Mouse (Mus musculus) heart, embryonic 10.5 days (tissue): ENCODE measurements around the gene Cul4b. TPM values are rescaled to one million over a fixed set of nuclear protein-coding genes. Genes with fewer than 3 reads are reported as not detected.

ENCODE experiments used
- DNase-seq: peaks from one replicate; pipeline ENCODE4 v3.0.0-alpha.2; 2017; ENCODE audit warnings: low spot score
- H3K27ac ChIP-seq: fragments of 300-500 bp; sonication (generic); 2 replicates; pipeline ENCODE4 v1.5.1; 2016; ENCODE audit warnings: mild to moderate bottlenecking
- H3K27me3 ChIP-seq: fragments of 300-500 bp; sonication (generic); 2 replicates; pipeline ENCODE4 v1.6.1; 2016; ENCODE audit warnings: mild to moderate bottlenecking; ENCODE audit not compliant: poor library complexity, insufficient read depth, severe bottlenecking
- H3K36me3 ChIP-seq: fragments of 300-500 bp; sonication (generic); 2 replicates; pipeline ENCODE4 v1.6.1; 2016; ENCODE audit warnings: mild to moderate bottlenecking, moderate library complexity
- H3K4me1 ChIP-seq: fragments of 300-500 bp; sonication (generic); 2 replicates; pipeline ENCODE4 v1.6.1; 2016; ENCODE audit warnings: mild to moderate bottlenecking
- H3K4me3 ChIP-seq: fragments of 300-500 bp; sonication (generic); 2 replicates; pipeline ENCODE4 v1.5.1; 2016; ENCODE audit warnings: mild to moderate bottlenecking, moderate library complexity
- H3K9me3 ChIP-seq: fragments of 300-500 bp; sonication (generic); 2 replicates; pipeline ENCODE4 v1.6.1; 2016; ENCODE audit warnings: mild to moderate bottlenecking, moderate library complexity
- WGBS: fragments of 180-500 bp; shearing (Covaris S2); methylation state at CpG from one replicate; pipeline ENCODE4 v1.1.7; 2016; 5-methylcytosine and 5-hydroxymethylcytosine counted together
- polyA plus RNA-seq: library from polyadenylated mRNA; unstranded; fragments of >200 nt; fragmentation: Nextera tagmentation; extraction: Ambion mirVana; gene quantifications from 2 replicates; pipeline ENCODE4 v1.2.1, GENCODE M21; 2016

Gene Cul4b
- 32.6 and 34.2 TPM in 2 replicates for polyA plus RNA-seq

DNA sequence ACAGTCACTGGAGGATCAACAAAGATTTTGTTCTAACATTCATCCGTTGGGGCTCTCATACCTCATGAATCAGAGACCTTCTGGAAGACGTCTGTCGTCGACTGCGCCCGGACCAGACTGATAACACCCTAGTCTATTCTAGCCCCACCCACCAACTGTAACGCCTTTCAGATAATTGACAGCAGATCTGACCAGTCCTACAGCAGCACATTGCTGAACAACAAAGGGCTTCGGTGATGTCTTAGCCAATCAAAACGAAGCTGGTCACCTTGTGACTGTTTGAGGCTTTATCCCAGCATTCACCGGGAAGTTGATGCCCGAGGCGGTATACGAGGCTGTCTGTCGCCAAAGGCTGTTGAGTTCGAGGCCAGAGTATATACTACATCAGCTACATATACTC lies at the start of gene Cul4b:
Gene Cul4b (minus strand): TSS at position 119 of the 400 bp plus-strand sequence.
- Histone ChIP-seq H3K4me3 (no peak within 1 kb of the TSS), H3K4me1 (no peaks in the 10 kb centered on the region), H3K9me3 (no peaks in the 10 kb centered on the region), H3K27ac (no peak within 1 kb of the TSS), H3K36me3 (no peaks in the 10 kb centered on the region), H3K27me3 (no peaks in the 10 kb centered on the region)
- DNase-seq, result peak; percentile 75
- WGBS, result 65% methylated on average over 15 of the region's 15 CpGs

DNA sequence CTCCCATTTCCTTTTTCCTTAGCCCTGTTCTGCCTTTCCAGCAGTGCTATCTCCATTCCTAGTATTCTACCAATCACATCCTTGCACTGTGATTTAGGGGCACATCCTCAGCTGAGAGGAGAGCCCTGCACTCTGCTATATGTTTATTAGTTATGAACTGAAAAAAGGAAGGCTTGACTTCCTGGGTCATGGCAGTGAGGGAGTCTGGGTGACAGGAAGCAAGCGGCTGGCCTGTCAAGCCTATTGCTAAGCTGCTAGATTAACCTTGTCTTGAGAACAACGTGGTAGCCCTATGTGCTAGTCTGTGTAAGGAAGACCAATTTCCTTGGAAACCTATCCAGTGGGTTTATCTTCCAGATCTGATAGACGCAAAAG lies 25.0 kb upstream of the Cul4b start:
- no peaks in the 10 kb centered on the region for H3K36me3 ChIP-seq
- H3K27me3 ChIP-seq, result no peaks in the 10 kb centered on the region
- no peaks in the 10 kb centered on the region for H3K9me3 ChIP-seq
- H3K27ac ChIP-seq, result peak overlapping the region; percentile 84
- peak; percentile 70 for DNase-seq
- no peaks in the 10 kb centered on the region for H3K4me1 ChIP-seq
- peak overlapping the region; percentile 60 for H3K4me3 ChIP-seq
- whole genome bisulfite sequencing, result 16% methylated on average over 3 of the region's 3 CpGs

DNA sequence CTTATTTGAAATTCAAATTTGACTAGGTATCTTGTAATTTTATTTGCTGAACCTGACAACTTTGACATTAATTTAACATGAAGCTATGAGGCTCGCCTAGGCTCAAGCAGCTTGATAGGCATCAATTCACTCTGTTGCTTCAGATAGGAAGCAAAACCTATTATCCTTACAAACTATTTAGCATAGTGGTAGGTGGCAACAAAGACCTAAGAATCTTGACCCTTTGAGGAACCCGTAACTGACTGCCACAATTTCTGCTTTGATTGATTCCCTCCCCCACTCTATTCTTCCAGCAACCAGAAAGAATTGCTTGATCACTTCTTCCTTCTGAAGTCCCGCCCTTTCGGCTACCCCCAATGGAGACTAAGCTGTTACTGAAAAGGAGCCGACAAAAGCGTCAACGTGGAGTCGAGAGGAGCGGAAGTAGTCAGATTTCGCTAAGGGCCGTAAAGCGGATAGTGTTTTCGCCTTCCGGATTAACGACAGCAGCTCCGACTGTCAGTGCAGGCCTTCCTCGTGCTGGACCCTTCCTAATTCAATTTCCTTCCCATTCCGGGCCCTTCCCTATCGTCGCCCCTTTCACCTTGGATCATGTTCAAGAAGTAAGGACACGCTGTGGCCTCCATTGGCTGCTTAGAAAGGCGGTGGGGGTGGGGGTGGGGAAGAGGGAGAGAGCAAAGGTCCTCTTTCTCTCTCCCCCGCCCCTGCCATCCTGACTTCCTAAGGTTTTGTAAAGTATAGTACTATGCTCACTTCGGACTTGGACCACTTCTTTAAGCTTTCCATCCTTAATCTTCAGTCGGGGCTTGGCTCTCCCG lies 24.4 kb upstream of the Cul4b start, which contains the start of gene Mcts1:
Gene Mcts1 (plus strand): TSS at position 402 of the 818 bp plus-strand sequence.
- H3K4me1 ChIP-seq, result no peaks in the 10 kb centered on the region
- 19% methylated on average over 26 of the region's 26 CpGs for WGBS

DNA sequence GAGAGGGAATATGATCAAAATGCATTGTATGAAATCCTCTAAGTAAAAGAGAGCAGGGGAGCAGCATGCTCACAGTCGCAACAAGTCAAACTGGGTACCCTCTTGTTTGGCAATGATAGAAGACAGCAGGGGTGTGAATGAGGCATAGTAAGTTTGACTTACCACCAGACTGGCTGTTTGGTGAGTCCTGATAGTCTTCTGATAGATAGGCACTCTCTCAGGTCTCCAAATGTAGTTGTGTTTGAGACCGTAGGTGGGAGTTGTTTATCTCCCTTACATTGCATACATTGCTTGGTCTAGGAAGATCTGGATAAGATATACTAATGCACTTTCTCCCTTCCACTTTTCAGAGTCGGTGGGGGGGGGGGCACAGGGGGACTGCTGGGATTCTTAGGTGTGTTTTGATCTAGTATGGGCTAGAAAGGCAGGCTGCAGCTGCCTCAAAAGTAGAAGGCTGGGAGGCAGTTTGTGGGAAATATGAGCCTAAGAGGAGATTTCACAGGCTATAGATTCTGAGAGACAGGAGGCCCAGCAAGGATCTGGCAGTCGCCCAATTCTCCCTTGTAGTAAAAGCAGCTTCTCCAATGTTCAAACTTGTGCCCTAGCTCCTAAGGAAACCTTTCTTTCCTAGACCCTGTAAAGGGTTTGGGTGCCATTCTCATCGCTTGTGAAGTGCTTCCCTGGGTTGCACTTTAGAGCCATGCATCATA lies 17.3 kb upstream of the Cul4b start:
- no peaks in the 10 kb centered on the region for H3K4me1 ChIP-seq
- no peak for DNase-seq
- no peak overlapping the region for H3K4me3 ChIP-seq
- H3K27ac ChIP-seq, result no peak overlapping the region
- H3K9me3 ChIP-seq, result no peaks in the 10 kb centered on the region
- 46% methylated on average over 5 of the region's 5 CpGs for WGBS
- H3K27me3 ChIP-seq, result no peaks in the 10 kb centered on the region
- no peaks in the 10 kb centered on the region for H3K36me3 ChIP-seq

More for the DNA sequence above, 24.4 kb upstream of the Cul4b start, which contains the start of gene Mcts1:
- Histone ChIP-seq H3K36me3 (no peaks in the 10 kb centered on the region), H3K4me3 (peak within 1 kb of the TSS; percentile 60), H3K27ac (peak within 1 kb of the TSS; percentile 84), H3K27me3 (no peaks in the 10 kb centered on the region), H3K9me3 (no peaks in the 10 kb centered on the region)
- DNase-seq, result peak; percentile 88

DNA sequence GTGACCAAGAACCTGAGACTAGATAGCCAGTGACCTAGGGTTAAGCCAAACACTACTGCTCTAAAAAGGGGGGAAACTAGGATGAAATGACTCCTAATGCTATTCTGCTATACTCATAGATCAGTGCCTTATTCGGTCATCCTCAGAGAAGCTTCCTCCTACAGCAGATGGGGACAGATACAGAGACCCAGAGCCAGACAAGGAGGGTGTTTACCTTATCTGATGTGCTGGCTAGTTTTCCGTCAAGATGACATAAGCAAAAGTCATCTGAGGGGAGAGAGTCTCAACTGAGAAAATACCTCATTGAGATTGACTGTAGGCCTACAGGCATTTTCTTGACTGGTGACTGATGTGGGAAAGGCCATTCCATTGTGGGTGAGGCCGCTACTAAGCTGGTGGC lies 15.8 kb upstream of the Cul4b start:
- 74% methylated on average over 3 of the region's 3 CpGs for WGBS
- no peak for DNase-seq
- Histone ChIP-seq H3K36me3 (no peaks in the 10 kb centered on the region), H3K4me3 (no peak overlapping the region), H3K9me3 (no peaks in the 10 kb centered on the region), H3K4me1 (no peaks in the 10 kb centered on the region), H3K27ac (no peak overlapping the region), H3K27me3 (no peaks in the 10 kb centered on the region)

DNA sequence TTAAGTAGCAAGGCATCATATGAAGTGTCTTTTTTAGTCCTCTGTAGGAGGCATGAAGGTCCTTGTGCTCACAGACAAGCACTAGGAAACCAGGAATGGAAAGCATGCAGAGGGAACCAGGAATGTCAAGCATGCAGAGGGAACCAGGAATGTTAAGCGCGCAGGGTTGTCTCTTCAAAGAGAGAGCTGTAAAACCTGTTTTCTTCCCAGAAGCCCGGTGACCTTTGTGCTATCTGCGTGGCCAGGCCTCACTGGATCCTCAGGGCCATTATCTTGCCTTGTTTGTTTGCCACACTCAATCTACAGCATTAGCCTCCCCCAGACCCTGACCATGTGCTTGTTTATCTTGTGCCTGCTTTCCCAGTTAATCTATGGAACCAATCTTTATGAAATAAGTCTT lies 13.8 kb upstream of the Cul4b start:
- Histone ChIP-seq H3K4me1 (no peaks in the 10 kb centered on the region), H3K9me3 (no peaks in the 10 kb centered on the region), H3K36me3 (no peaks in the 10 kb centered on the region), H3K27me3 (no peaks in the 10 kb centered on the region), H3K4me3 (no peak overlapping the region), H3K27ac (peak overlapping the region; percentile 29; the same call in 1 of the 2 replicates)
- peak; percentile 78 for DNase-seq
- 21% methylated on average over 4 of the region's 4 CpGs for WGBS

DNA sequence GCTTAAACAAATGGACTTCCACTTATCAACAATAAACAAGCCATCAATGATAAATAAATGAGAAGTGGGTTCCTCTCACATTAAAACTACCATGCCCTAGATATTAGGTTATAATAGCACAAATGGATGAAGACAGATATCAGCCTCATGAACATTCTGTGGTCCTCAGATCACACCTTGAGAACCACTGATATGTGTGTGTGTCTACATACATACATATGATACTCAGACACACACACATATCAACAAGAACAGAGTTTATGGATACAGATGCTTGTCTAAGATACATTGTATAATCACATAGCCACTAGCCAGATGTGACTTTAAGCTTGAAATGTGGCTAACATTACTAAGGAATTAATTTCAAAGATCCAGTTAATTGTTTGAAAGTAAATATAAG lies 7.3 kb upstream of the Cul4b start:
- no peaks in the 10 kb centered on the region for H3K4me1 ChIP-seq
- no peaks in the 10 kb centered on the region for H3K27me3 ChIP-seq

DNA sequence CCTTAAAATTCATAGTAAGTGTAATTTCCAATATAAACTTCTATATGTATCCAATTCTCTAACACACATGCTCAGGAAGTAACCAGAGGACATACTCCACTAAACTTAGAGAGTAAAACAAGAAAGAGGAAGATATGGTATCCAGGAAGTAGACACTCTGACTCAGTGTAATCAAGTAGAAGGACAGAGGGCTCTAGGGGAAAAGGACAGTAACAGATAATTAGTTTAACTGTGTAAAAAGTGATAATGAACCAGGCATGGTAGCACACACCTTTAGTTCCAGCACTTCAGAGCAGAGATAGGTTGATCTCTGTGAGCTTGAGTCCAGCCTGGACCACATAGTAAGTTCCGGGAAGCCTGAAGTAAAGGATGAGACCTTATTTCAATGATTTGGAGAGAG lies 5.1 kb upstream of the Cul4b start:
- 90% methylated on average over 1 of the region's 1 CpGs for WGBS
- H3K27me3 ChIP-seq, result no peaks in the 10 kb centered on the region
- no peak for DNase-seq
- H3K9me3 ChIP-seq, result no peaks in the 10 kb centered on the region
- no peak overlapping the region for H3K4me3 ChIP-seq
- H3K36me3 ChIP-seq, result no peaks in the 10 kb centered on the region
- H3K27ac ChIP-seq, result no peak overlapping the region
- no peaks in the 10 kb centered on the region for H3K4me1 ChIP-seq

More for the DNA sequence above, 7.3 kb upstream of the Cul4b start:
- Histone ChIP-seq H3K4me3 (no peak overlapping the region), H3K27ac (no peak overlapping the region), H3K36me3 (no peaks in the 10 kb centered on the region), H3K9me3 (no peaks in the 10 kb centered on the region)
- no peak for DNase-seq

DNA sequence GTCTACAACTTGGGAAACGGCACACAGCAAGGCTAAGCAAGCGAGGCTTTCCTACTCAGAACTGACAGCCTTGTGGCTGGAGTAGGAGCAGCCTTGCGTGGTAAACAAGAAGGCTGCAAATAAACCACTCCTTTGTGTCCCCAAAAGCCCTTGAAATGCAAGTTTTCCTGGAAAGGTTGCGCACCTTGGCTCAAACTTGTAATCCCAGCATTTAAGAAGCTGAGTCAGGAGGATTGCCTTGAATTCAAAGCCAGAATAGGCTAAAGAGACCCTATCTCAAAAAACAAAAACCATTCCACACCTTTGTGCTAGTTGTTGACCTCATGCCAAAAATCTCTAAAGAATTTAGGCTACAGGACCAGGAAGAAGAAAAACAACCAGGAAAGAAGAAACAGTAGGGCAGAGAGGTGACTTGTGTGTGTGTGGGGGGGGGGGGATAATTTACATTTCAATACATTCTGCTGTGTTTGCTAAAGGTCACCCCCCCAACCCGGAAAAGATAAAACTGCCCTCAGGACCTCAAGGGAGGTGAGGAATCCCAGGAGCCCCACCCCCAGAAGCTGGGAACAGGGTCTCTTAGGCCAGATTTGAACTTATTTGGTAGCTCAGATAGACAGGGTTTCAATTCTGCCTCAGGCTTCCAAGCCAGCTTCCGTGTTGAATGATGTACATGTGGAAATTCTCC lies 9.3 kb downstream of the Cul4b start:
- no peaks in the 10 kb centered on the region for H3K4me1 ChIP-seq
- H3K9me3 ChIP-seq, result no peaks in the 10 kb centered on the region
- WGBS, result 58% methylated on average over 6 of the region's 6 CpGs
- no peak overlapping the region for H3K27ac ChIP-seq
- no peaks in the 10 kb centered on the region for H3K27me3 ChIP-seq
- DNase-seq, result no peak
- H3K36me3 ChIP-seq, result no peaks in the 10 kb centered on the region
- H3K4me3 ChIP-seq, result no peak overlapping the region

DNA sequence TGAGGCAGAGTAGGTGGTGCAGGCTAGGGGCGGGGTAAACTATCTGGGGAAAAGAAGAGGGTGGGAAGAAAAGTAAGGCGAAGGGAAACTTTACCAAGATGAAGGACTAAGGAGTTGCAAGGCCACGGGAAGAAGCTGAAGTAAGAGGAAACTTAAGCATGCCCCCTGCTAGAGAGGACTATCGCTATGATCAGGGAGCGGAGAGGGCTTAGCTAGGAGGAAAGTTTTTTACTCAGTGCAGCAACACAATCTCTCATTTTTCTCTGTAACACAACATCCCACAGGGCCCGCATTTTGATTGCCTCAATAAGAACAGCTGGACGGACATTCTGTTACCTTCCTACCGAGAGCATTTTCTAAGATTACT lies 10.8 kb downstream of the Cul4b start:
- DNase-seq, result no peak
- WGBS, result 13% methylated on average over 8 of the region's 8 CpGs
- H3K27me3 ChIP-seq, result no peaks in the 10 kb centered on the region

DNA sequence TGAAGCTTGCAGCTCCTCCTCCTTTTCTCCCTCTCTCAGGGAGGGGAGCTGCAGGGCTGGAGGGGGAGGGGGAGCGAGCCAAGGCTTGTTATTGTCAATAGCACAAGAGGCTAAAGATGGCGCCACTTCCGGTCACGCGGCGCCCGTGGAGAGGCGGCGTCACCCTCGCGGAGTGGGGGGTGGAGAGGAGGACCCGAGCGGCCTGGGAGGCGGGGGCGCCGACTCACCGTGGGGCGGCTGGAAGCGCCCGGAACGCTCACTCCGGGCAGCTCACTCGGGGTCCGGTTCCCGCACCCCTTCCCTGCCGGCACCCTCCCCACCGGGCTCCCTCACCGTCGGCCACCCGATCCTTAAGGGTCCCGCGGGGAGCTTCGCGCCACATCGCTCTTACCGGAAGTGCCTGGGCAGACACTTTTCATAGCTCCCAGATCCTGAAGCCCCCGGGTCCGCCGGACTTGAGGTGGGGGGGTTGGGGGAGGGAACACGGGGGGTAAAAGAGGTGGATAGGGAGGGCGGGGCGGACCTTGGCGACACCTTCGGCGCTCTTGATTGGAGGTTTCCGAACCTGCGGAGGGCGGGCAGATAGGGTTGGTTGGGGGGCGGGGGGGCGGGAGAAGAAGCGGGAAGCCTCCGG lies 11.3 kb downstream of the Cul4b start:
- H3K27me3 ChIP-seq, result no peaks in the 10 kb centered on the region
- H3K9me3 ChIP-seq, result no peaks in the 10 kb centered on the region
- WGBS, result 13% methylated on average over 44 of the region's 52 CpGs
- DNase-seq, result peak; percentile 94
- peaks cover 11% of the 10 kb centered on the region; the same call in 1 of the 2 replicates for H3K36me3 ChIP-seq
- H3K4me3 ChIP-seq, result peak overlapping the region; percentile 62
- H3K27ac ChIP-seq, result peak overlapping the region; percentile 94
- H3K4me1 ChIP-seq, result no peaks in the 10 kb centered on the region

More for the DNA sequence above, 10.8 kb downstream of the Cul4b start:
- peaks cover 7% of the 10 kb centered on the region; the same call in 1 of the 2 replicates for H3K36me3 ChIP-seq
- H3K27ac ChIP-seq, result peak overlapping the region; percentile 94
- H3K4me3 ChIP-seq, result peak overlapping the region; percentile 62
- H3K9me3 ChIP-seq, result no peaks in the 10 kb centered on the region
- no peaks in the 10 kb centered on the region for H3K4me1 ChIP-seq

DNA sequence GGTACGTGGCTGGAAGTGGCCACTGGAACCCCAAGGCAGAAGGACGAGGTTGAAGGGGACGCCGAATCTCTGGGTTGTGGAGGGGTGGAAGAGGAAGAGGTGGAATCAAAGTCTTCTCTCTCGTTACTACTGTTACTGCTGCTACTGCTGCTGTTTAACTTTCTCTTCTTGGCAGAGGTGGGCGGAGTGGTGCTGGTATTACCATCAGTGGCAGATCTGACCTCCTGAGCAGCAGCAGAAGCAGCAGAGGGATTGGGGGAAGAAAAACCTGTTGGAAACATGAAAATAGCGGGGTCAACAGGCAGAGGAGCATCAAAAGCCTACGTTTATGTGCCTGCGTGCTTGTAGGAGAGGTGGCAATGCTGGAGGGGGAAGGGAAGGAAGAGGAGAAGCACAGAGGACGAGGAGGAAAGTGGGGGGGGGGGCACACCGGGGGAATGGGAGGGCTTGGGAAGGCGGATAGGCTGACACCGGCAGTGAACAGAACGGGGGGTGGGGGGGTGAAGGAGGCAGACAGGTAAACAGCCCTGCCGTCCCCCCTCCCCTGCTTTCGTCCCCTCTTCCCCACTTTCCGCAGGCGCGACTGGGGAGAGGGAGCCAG lies 12.0 kb downstream of the Cul4b start:
- Histone ChIP-seq H3K27ac (peak overlapping the region; percentile 94), H3K9me3 (no peaks in the 10 kb centered on the region), H3K27me3 (no peaks in the 10 kb centered on the region), H3K4me1 (no peaks in the 10 kb centered on the region), H3K36me3 (peaks cover 14% of the 10 kb centered on the region; the same call in 1 of the 2 replicates), H3K4me3 (peak overlapping the region; percentile 62)
- WGBS, result 13% methylated on average over 13 of the region's 19 CpGs
- DNase-seq, result no peak
